Mouse (Mus musculus) MEL (cell line): ENCODE measurements around the gene Trappc6a. TPM values are rescaled to one million over a fixed set of nuclear protein-coding genes. Genes with fewer than 3 reads are reported as not detected.

ENCODE experiments used
- DNase-seq: peaks from one replicate; pipeline ENCODE4 v3.0.0; 2011; ENCODE audit warnings: low read depth, low spot score
- H3K27ac ChIP-seq: 2 replicates; pipeline ENCODE4 v1.5.1; 2012; ENCODE audit warnings: low read depth, mild to moderate bottlenecking, control low read depth, low read length, moderate library complexity; ENCODE audit not compliant: control insufficient read depth
- H3K27me3 ChIP-seq, 2 experiments: fragments of 150-350 bp in 1 of 2; sonication (generic) in 1 of 2; 2 replicates each; pipeline ENCODE4 v1.6.1; 2012; ENCODE audit warnings: low read length in 2 of 2, mild to moderate bottlenecking in 2 of 2, improper control_type of control experiment in 1 of 2, moderate library complexity in 1 of 2; ENCODE audit not compliant: insufficient read depth in 2 of 2, control insufficient read depth in 1 of 2
- H3K36me3 ChIP-seq, 2 experiments: 2 replicates each; pipeline ENCODE4 v1.6.1; 2012 to 2014; ENCODE audit warnings: low read length in 2 of 2, improper control_type of control experiment in 1 of 2, inconsistent platforms in 1 of 2, mild to moderate bottlenecking in 1 of 2; ENCODE audit not compliant: insufficient read depth in 2 of 2, control insufficient read depth in 1 of 2
- H3K4me1 ChIP-seq, 2 experiments: fragments of 150-350 bp in 1 of 2; sonication (generic) in 1 of 2; 2 replicates each; pipeline ENCODE4 v1.6.1; 2012; ENCODE audit warnings: low read length in 2 of 2, improper control_type of control experiment in 1 of 2, mild to moderate bottlenecking in 1 of 2; ENCODE audit not compliant: insufficient read depth in 2 of 2, control insufficient read depth in 1 of 2
- H3K4me3 ChIP-seq, 2 experiments: fragments of 150-350 bp in 1 of 2; sonication (generic) in 1 of 2; 2 replicates each; pipeline ENCODE4 v1.5.1; 2012; ENCODE audit warnings: low read depth in 2 of 2, low read length in 2 of 2, mild to moderate bottlenecking in 2 of 2, moderate library complexity in 2 of 2, control low read depth in 1 of 2, improper control_type of control experiment in 1 of 2; ENCODE audit not compliant: control insufficient read depth in 1 of 2, insufficient read depth in 1 of 2
- H3K79me2 ChIP-seq: 2 replicates; pipeline ENCODE4 v1.6.1; 2012; ENCODE audit warnings: mild to moderate bottlenecking, low read length, moderate library complexity; ENCODE audit not compliant: control insufficient read depth, poor library complexity, insufficient read depth
- H3K9ac ChIP-seq: 2 replicates; pipeline ENCODE4 v1.6.1; 2012; ENCODE audit warnings: low read depth, mild to moderate bottlenecking, control low read depth, low read length, moderate library complexity; ENCODE audit not compliant: control insufficient read depth, poor library complexity, severe bottlenecking
- H3K9me3 ChIP-seq: fragments of 150-350 bp; sonication (generic); replicated peaks from 2 replicates; pipeline ENCODE4 v1.6.1; 2012; ENCODE audit warnings: mild to moderate bottlenecking, low read length, improper control_type of control experiment, moderate library complexity; ENCODE audit not compliant: insufficient read depth
- CHD1 ChIP-seq: IDR thresholded peaks from 2 replicates; pipeline ENCODE4 v1.6.1; 2012; ENCODE audit warnings: low read depth, mild to moderate bottlenecking, inconsistent platforms, low read length, improper control_type of control experiment
- CHD2 ChIP-seq: IDR thresholded peaks from 2 replicates; pipeline ENCODE4 v1.6.1; 2011; ENCODE audit warnings: low read length, improper control_type of control experiment
- CTCF ChIP-seq, 3 experiments: IDR thresholded peaks in 2 of 3; conservative IDR thresholded peaks in 1 of 3; 2 replicates each; pipeline ENCODE4 v1.5.1; 2011 to 2012; ENCODE audit warnings: low read length in 3 of 3, low read depth in 2 of 3, mild to moderate bottlenecking in 2 of 3, improper control_type of control experiment in 1 of 3, inconsistent platforms in 1 of 3, mixed read lengths in 1 of 3, moderate library complexity in 1 of 3; ENCODE audit not compliant: control insufficient read depth in 1 of 3, insufficient read depth in 1 of 3, poor library complexity in 1 of 3, severe bottlenecking in 1 of 3
- ELF1 ChIP-seq: IDR thresholded peaks from 2 replicates; pipeline ENCODE4 v1.6.1; 2014; ENCODE audit warnings: low read depth, mild to moderate bottlenecking, inconsistent platforms, low read length, improper control_type of control experiment, moderate library complexity
- EP300 ChIP-seq, 2 experiments: IDR thresholded peaks; 2 replicates each; pipeline ENCODE4 v1.6.1; 2011; ENCODE audit warnings: improper control_type of control experiment in 2 of 2, low read length in 2 of 2, low read depth in 1 of 2, mild to moderate bottlenecking in 1 of 2
- ETS1 ChIP-seq: IDR thresholded peaks from 2 replicates; pipeline ENCODE4 v1.6.1; 2012; ENCODE audit warnings: low read depth, mild to moderate bottlenecking, inconsistent platforms, low read length, improper control_type of control experiment, moderate library complexity
- GATA1 ChIP-seq: IDR thresholded peaks from 2 replicates; pipeline ENCODE4 v1.6.1; 2011; ENCODE audit warnings: low read depth, low read length, improper control_type of control experiment
- KAT2A ChIP-seq: conservative IDR thresholded peaks from 2 replicates; pipeline ENCODE4 v1.6.1; 2012; ENCODE audit warnings: low read depth, low read length, improper control_type of control experiment, inconsistent platforms
- MAX ChIP-seq: IDR thresholded peaks from 2 replicates; pipeline ENCODE4 v1.6.1; 2011; ENCODE audit warnings: low read length, improper control_type of control experiment
- MYC ChIP-seq: IDR thresholded peaks from 2 replicates; pipeline ENCODE4 v1.6.1; 2011; ENCODE audit warnings: low read depth, mild to moderate bottlenecking, low read length, improper control_type of control experiment, moderate library complexity
- POLR2A ChIP-seq, 2 experiments: IDR thresholded peaks; 2 replicates each; pipeline ENCODE4 v1.6.1; 2011 to 2012; ENCODE audit warnings: low read length in 2 of 2, mild to moderate bottlenecking in 2 of 2, control low read depth in 1 of 2, improper control_type of control experiment in 1 of 2, low read depth in 1 of 2, moderate library complexity in 1 of 2; ENCODE audit not compliant: control insufficient read depth in 1 of 2, insufficient read depth in 1 of 2, poor library complexity in 1 of 2
- RCOR1 ChIP-seq: IDR thresholded peaks from 2 replicates; pipeline ENCODE4 v1.6.1; 2012; ENCODE audit warnings: low read depth, mild to moderate bottlenecking, inconsistent platforms, low read length, improper control_type of control experiment
- TBP ChIP-seq: IDR thresholded peaks from 2 replicates; pipeline ENCODE4 v1.8.0; 2011; ENCODE audit warnings: low read depth, low read length, improper control_type of control experiment
- TCF12 ChIP-seq: IDR thresholded peaks from 2 replicates; pipeline ENCODE4 v1.6.1; 2014; ENCODE audit warnings: low read depth, mild to moderate bottlenecking, inconsistent platforms, low read length, improper control_type of control experiment, moderate library complexity
- UBTF ChIP-seq: IDR thresholded peaks from 2 replicates; pipeline ENCODE4 v1.6.1; 2012; ENCODE audit warnings: low read depth, mild to moderate bottlenecking, inconsistent platforms, low read length, improper control_type of control experiment, moderate library complexity, borderline replicate concordance; ENCODE audit not compliant: insufficient read depth
- USF1 ChIP-seq: IDR thresholded peaks from 2 replicates; pipeline ENCODE4 v1.6.1; 2014; ENCODE audit warnings: low read depth, mild to moderate bottlenecking, inconsistent platforms, low read length, improper control_type of control experiment, moderate library complexity
- USF2 ChIP-seq, 2 experiments: IDR thresholded peaks; 2 replicates each; pipeline ENCODE4 v1.6.1; 2011 to 2012; ENCODE audit warnings: improper control_type of control experiment in 2 of 2, low read length in 2 of 2, borderline replicate concordance in 1 of 2, inconsistent platforms in 1 of 2, low read depth in 1 of 2, mild to moderate bottlenecking in 1 of 2; ENCODE audit not compliant: insufficient read depth in 1 of 2
- ZKSCAN1 ChIP-seq: IDR thresholded peaks from 2 replicates; pipeline ENCODE4 v1.6.1; 2012; ENCODE audit warnings: low read depth, mild to moderate bottlenecking, inconsistent platforms, low read length, improper control_type of control experiment, moderate library complexity
- polyA plus RNA-seq, 2 experiments: library from polyadenylated mRNA; stranded (reverse) in 1 of 2; unstranded in 1 of 2; fragments of >175 nt in 1 of 2; fragments of >200 nt in 1 of 2; gene quantifications; 2 replicates each; pipeline versions ENCODE4 v1.2.1 to v1.2.4; 2012; ENCODE audit warnings: low replicate concordance in 2 of 2, low read depth in 1 of 2; ENCODE audit not compliant: insufficient read length in 2 of 2, insufficient read depth in 1 of 2, missing spikeins in 1 of 2
- total RNA-seq: library from RNA; depleted of rRNA; stranded (reverse); fragments of 300-350 nt; gene quantifications from 2 replicates; pipeline ENCODE4 v1.2.3, GENCODE M21; 2012

Gene Trappc6a
- total and polyA plus RNA-seq, 3 experiments, result 82.8 to 88.2 TPM; not detected in 1

DNA sequence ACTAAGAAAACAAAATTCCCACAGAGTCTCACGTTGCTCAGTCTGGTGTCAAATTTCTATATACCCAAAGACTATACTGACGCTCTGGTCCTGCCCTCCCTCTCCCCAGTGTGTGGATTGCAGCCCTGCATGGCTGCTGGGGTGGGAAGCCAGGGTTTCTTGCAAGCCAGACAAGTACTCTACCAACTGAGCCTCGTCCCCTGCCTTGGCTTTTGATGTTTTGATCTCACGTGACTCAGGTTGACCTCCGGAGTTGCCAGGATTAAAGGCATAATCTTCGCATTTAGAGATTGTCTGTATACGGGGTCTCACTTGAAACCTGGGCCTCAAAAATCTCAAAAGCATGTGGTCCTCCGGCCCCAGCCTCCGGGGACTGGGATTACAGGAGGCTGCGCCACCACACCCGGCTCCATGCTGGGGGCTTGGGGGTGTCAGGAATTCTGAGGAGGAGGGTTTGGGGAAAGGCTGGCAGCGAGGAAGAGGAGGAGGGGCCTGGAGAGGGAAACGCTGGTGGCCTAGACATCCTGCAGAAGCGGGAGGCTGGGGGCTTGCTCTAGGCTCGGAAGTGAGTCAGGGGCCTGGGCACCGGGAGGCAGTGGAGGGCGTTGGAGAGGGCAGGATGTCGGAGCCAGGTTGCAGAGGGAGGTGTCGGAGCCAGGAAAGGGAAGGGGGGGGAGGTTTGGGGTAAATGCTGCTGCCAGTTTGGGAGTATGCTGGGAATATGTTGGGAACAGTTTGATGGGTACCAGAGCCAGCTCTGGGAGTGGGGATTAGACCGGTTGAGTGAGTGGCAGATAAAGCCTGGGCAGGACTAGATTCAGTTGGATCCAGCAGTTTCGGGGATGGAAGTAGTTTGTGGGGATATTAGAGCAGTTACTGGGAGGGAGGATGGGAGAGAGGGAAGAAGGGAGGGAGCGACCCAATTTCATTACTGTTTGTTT, 43.6 kb upstream of the Trappc6a start:
- no peak overlapping the region for H3K9ac ChIP-seq

DNA sequence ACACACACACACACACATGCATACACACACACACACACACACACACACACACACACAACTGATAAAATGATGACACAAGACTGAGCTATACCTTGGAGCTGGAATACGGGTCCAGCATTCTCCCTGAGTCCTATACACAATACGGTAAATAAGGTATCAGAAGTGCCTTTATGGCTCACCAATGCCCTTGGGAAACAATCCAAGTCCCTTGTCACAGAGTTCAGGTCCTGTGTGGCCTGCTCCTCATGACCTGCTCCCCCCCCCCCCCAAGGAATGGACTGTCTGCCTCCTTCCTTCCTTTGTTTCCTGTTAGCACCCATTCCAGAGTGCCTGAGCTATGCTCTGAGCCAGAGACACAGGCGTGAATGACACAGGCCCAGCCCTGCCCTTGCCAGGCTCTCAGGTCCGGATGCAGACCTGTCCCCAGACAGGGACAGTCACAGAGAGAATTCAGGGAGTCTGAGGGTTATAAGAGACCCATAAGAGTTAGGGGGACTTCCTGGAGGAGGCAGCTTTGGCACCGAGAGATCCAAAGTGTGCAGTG, 41.5 kb upstream of the Trappc6a start:
- no peaks in the 10 kb centered on the region; a peak in 1 of 4 replicates for H3K4me1 ChIP-seq
- no peaks in the 10 kb centered on the region for H3K36me3 ChIP-seq

More for the DNA sequence above, 43.6 kb upstream of the Trappc6a start:
- Histone ChIP-seq H3K27me3 (no peaks in the 10 kb centered on the region), H3K36me3 (no peaks in the 10 kb centered on the region), H3K79me2 (no peaks in the 10 kb centered on the region), H3K4me3 (no peak overlapping the region), H3K27ac (no peak overlapping the region), H3K9me3 (no peaks in the 10 kb centered on the region), H3K4me1 (no peaks in the 10 kb centered on the region; a peak in 1 of 4 replicates)
- DNase-seq, result no peak
- TF ChIP-seq KAT2A, result no peak
- TF ChIP-seq CHD1, result no peak
- TF ChIP-seq USF1, result no peak
- no peak for TF ChIP-seq ZKSCAN1
- TF ChIP-seq ETS1, result no peak
- TF ChIP-seq CHD2, result no peak
- TF ChIP-seq EP300 (IDR thresholded peaks at IDR 0.05; ENCODE audit: low read depth in 1 of 2, low read length in 2 of 2), result no peak
- TF ChIP-seq TBP, result no peak
- no peak for TF ChIP-seq ELF1
- TF ChIP-seq MYC, result no peak
- no peak for TF ChIP-seq RCOR1

More for the DNA sequence above, 41.5 kb upstream of the Trappc6a start:
- no peak overlapping the region for H3K4me3 ChIP-seq
- no peaks in the 10 kb centered on the region for H3K9me3 ChIP-seq
- no peaks in the 10 kb centered on the region for H3K27me3 ChIP-seq
- H3K79me2 ChIP-seq, result no peaks in the 10 kb centered on the region
- TF ChIP-seq ETS1 (no peak), ELF1 (no peak), TCF12 (no peak), POLR2A (IDR thresholded peaks at IDR 0.05; ENCODE audit: control insufficient read depth in 1 of 2, insufficient read depth in 1 of 2, low read depth in 1 of 2, low read length in 2 of 2, poor library complexity in 1 of 2) (no peak), GATA1 (no peak), UBTF (no peak), MAX (no peak), USF2 (IDR thresholded peaks at IDR 0.05; ENCODE audit: borderline replicate concordance in 1 of 2, insufficient read depth in 1 of 2, low read depth in 1 of 2, low read length in 2 of 2) (no peak), CHD2 (no peak), CTCF (IDR thresholded peaks at IDR 0.05 in 2 of 3, conservative IDR thresholded peaks at IDR 0.05 in 1 of 3; ENCODE audit: control insufficient read depth in 1 of 3, insufficient read depth in 1 of 3, low read depth in 2 of 3, low read length in 3 of 3, poor library complexity in 1 of 3, severe bottlenecking in 1 of 3) (no peak)
- H3K9ac ChIP-seq, result no peak overlapping the region
- no peak overlapping the region for H3K27ac ChIP-seq
- no peak for DNase-seq
